Mouse (Mus musculus) left cerebral cortex, adult 9 months (tissue): ENCODE data around the gene M6pr.
"Not testable (repeated sequence)": the region's sequence is repeated elsewhere in the genome, so short reads cannot be mapped to it uniquely, and the experiment has no call there.

ENCODE experiments used
- DNase-seq, 2 experiments: peaks; one replicate each; pipeline ENCODE4 v3.0.0; 2022; ENCODE audit warnings: low spot score in 2 of 2

Gene M6pr

GRCm38 (mm10) chr6:122341038-122341810 lies 32.7 kb downstream of the M6pr start:
- no peak for DNase-seq

GRCm38 (mm10) chr6:122342125-122342524 lies 33.6 kb downstream of the M6pr start:
- DNase-seq, result no peak

GRCm38 (mm10) chr6:122343719-122344118 lies 35.2 kb downstream of the M6pr start:
- no peak for DNase-seq

GRCm38 (mm10) chr6:122344386-122345116 lies 36.0 kb downstream of the M6pr start:
- no peak for DNase-seq

- DNase-seq, result no peak
These were observed 37.2 kb downstream of the M6pr start for GRCm38 (mm10) chr6:122345731-122346130.

GRCm38 (mm10) chr6:122346399-122346798 lies 37.9 kb downstream of the M6pr start:
- no peak for DNase-seq

- DNase-seq, result not testable (repeated sequence)
These were observed 38.8 kb downstream of the M6pr start for GRCm38 (mm10) chr6:122347326-122347725.

GRCm38 (mm10) chr6:122355909-122356308 lies 47.4 kb downstream of the M6pr start:
- DNase-seq, result no peak

- DNase-seq, result no peak
These were observed 48.6 kb downstream of the M6pr start for GRCm38 (mm10) chr6:122357089-122357488.

- DNase-seq, result no peak
These were observed 57.2 kb downstream of the M6pr start for GRCm38 (mm10) chr6:122365706-122366105.

- DNase-seq, result no peak
These were observed 57.8 kb downstream of the M6pr start for GRCm38 (mm10) chr6:122366287-122366686.

- DNase-seq, result no peak
These were observed 58.5 kb downstream of the M6pr start for GRCm38 (mm10) chr6:122366976-122367375.
